Mouse (Mus musculus) midbrain, embryonic 15.5 days (tissue): ENCODE results near the gene Lima1. TPM values are rescaled to one million over a fixed set of nuclear protein-coding genes. Genes with fewer than 3 reads are reported as not detected.
"Not testable (repeated sequence)": the region's sequence is repeated elsewhere in the genome, so short reads cannot be mapped to it uniquely, and the experiment has no call there.

Source experiments
- ATAC-seq: fragments of 200-750 bp; cut with Nextera tagmentation; replicated peaks from 2 replicates; pipeline ENCODE4 v1.8.0; 2017; ENCODE audit warnings: moderate TSS enrichment
- H3K27ac ChIP-seq: fragments of 300-500 bp; sonication (generic); 2 replicates; pipeline ENCODE4 v1.5.1; 2015; ENCODE audit warnings: mild to moderate bottlenecking, inconsistent platforms
- H3K27me3 ChIP-seq: fragments of 300-500 bp; sonication (generic); replicated peaks from 2 replicates; pipeline ENCODE4 v1.6.1; 2015; ENCODE audit warnings: inconsistent platforms
- H3K36me3 ChIP-seq: fragments of 300-500 bp; sonication (generic); replicated peaks from 2 replicates; pipeline ENCODE4 v1.6.1; 2015; ENCODE audit warnings: inconsistent platforms
- H3K4me1 ChIP-seq: fragments of 300-500 bp; sonication (generic); 2 replicates; pipeline ENCODE4 v1.6.1; 2015; ENCODE audit warnings: inconsistent platforms
- H3K4me2 ChIP-seq: fragments of 300-500 bp; sonication (generic); 2 replicates; pipeline ENCODE4 v1.6.1; 2015; ENCODE audit warnings: inconsistent platforms, mild to moderate bottlenecking, moderate library complexity
- H3K4me3 ChIP-seq: fragments of 300-500 bp; sonication (generic); 2 replicates; pipeline ENCODE4 v1.5.1; 2015; ENCODE audit warnings: mild to moderate bottlenecking, inconsistent platforms
- H3K9ac ChIP-seq: fragments of 300-500 bp; sonication (generic); 2 replicates; pipeline ENCODE4 v1.6.1; 2015; ENCODE audit warnings: mild to moderate bottlenecking, inconsistent platforms
- H3K9me3 ChIP-seq: fragments of 300-500 bp; sonication (generic); 2 replicates; pipeline ENCODE4 v1.6.1; 2016; ENCODE audit warnings: inconsistent platforms
- WGBS: fragments of 180-500 bp; shearing (Covaris S2); methylation state at CpG from one replicate; pipeline ENCODE4 v1.1.7; 2015; ENCODE audit warnings: mixed read lengths; 5-methylcytosine and 5-hydroxymethylcytosine counted together
- polyA plus RNA-seq: library from polyadenylated mRNA; unstranded; fragments of >200 nt; fragmentation: Nextera tagmentation; extraction: Ambion mirVana; gene quantifications from 2 replicates; pipeline ENCODE4 v1.2.1, GENCODE M21; 2015

Lima1 gene
- polyA plus RNA-seq, 1 experiment from 2014 or later = 13.9 TPM

- Histone ChIP-seq H3K9ac (no peak overlapping the region), H3K27ac (no peak overlapping the region), H3K9me3 (no peaks in the 10 kb centered on the region), H3K4me2 (no peak overlapping the region), H3K4me1 (no peaks in the 10 kb centered on the region), H3K27me3 (no peaks in the 10 kb centered on the region), H3K4me3 (no peak overlapping the region), H3K36me3 (no peaks in the 10 kb centered on the region)
- WGBS = 88% methylated on average over 3 of the region's 3 CpGs
- ATAC-seq = no peak
Measured at GRCm38 (mm10) chr15:99825211-99825610, 50.0 kb downstream of the Lima1 start.

DNA sequence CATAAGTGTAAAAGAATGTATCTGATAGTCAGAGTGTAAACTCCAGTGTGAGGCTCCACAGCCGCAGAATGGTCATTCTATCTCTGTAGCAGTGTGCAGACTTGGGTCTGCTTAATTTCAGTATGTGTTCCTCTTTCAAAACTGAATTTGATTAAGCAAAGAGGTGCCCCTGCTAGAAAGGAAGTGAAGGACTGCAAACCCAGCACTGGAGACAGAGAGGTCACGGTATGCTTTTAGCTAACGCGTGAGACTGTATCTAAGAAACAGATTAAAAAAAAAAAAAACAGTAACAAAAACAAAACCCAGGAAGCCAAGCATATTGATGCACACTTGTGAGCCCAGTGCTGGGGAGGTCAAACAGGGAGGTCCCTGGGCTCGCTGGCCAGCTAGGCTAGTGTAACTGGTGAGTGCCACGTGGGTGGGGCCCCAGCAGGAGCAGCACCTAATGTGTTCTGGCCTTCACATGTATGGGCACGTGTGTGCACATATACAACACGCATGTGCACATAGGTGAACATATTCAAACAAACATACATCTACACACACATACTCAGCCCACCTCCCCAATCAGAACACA is 51.8 kb downstream of the Lima1 start:
- no peaks in the 10 kb centered on the region for H3K27me3 ChIP-seq
- no peaks in the 10 kb centered on the region for H3K9me3 ChIP-seq
- no peak overlapping the region for H3K9ac ChIP-seq
- H3K4me2 ChIP-seq = no peak overlapping the region
- no peak overlapping the region for H3K27ac ChIP-seq
- peaks cover 14% of the 10 kb centered on the region for H3K4me1 ChIP-seq
- no peaks in the 10 kb centered on the region for H3K36me3 ChIP-seq
- H3K4me3 ChIP-seq = no peak overlapping the region
- no peak for ATAC-seq
- WGBS = 74% methylated on average over 8 of the region's 8 CpGs

GRCm38 (mm10) chr15:99822501-99822900 is 52.8 kb downstream of the Lima1 start:
- not testable (repeated sequence) for H3K9ac ChIP-seq, H3K27me3 ChIP-seq, H3K27ac ChIP-seq, H3K9me3 ChIP-seq, H3K4me2 ChIP-seq, H3K4me3 ChIP-seq, H3K36me3 ChIP-seq, ATAC-seq
- WGBS = 85% methylated on average over 13 of the region's 13 CpGs
- H3K4me1 ChIP-seq = peaks cover 19% of the 10 kb centered on the region

GRCm38 (mm10) chr15:99819621-99820279 is 55.5 kb downstream of the Lima1 start:
- Histone ChIP-seq H3K27me3 (no peaks in the 10 kb centered on the region), H3K4me1 (peaks cover 23% of the 10 kb centered on the region), H3K27ac (peak overlapping the region; percentile 77), H3K9me3 (no peaks in the 10 kb centered on the region), H3K9ac (no peak overlapping the region), H3K4me2 (peak overlapping the region; percentile 29), H3K36me3 (no peaks in the 10 kb centered on the region), H3K4me3 (0 out of 2 replicates have a peak overlapping the region, but pooled peaks have one; percentile 1)
- ATAC-seq = no peak
- 72% methylated on average over 14 of the region's 14 CpGs for WGBS

GRCm38 (mm10) chr15:99819109-99819440 is 56.2 kb downstream of the Lima1 start:
- H3K27me3 ChIP-seq = no peaks in the 10 kb centered on the region
- no peak for ATAC-seq
- H3K9ac ChIP-seq = no peak overlapping the region
- H3K27ac ChIP-seq = peak overlapping the region; percentile 77
- peaks cover 23% of the 10 kb centered on the region for H3K4me1 ChIP-seq
- 30% methylated on average over 6 of the region's 6 CpGs for WGBS
- no peaks in the 10 kb centered on the region for H3K9me3 ChIP-seq
- peak overlapping the region; percentile 29 for H3K4me2 ChIP-seq
- H3K4me3 ChIP-seq = peak overlapping the region; percentile 17; the same call in 1 of the 2 replicates
- H3K36me3 ChIP-seq = no peaks in the 10 kb centered on the region

GRCm38 (mm10) chr15:99818321-99819108 is 56.7 kb downstream of the Lima1 start:
- 9% methylated on average over 13 of the region's 13 CpGs for WGBS
- Histone ChIP-seq H3K9me3 (no peaks in the 10 kb centered on the region), H3K4me2 (peak overlapping the region; percentile 29), H3K4me1 (peaks cover 23% of the 10 kb centered on the region), H3K27me3 (no peaks in the 10 kb centered on the region), H3K36me3 (no peaks in the 10 kb centered on the region), H3K9ac (no peak overlapping the region), H3K4me3 (peak overlapping the region; percentile 17; the same call in 1 of the 2 replicates), H3K27ac (peak overlapping the region; percentile 77)
- ATAC-seq = 0 out of 2 replicates have a peak, but pooled peaks have one; percentile 48

DNA sequence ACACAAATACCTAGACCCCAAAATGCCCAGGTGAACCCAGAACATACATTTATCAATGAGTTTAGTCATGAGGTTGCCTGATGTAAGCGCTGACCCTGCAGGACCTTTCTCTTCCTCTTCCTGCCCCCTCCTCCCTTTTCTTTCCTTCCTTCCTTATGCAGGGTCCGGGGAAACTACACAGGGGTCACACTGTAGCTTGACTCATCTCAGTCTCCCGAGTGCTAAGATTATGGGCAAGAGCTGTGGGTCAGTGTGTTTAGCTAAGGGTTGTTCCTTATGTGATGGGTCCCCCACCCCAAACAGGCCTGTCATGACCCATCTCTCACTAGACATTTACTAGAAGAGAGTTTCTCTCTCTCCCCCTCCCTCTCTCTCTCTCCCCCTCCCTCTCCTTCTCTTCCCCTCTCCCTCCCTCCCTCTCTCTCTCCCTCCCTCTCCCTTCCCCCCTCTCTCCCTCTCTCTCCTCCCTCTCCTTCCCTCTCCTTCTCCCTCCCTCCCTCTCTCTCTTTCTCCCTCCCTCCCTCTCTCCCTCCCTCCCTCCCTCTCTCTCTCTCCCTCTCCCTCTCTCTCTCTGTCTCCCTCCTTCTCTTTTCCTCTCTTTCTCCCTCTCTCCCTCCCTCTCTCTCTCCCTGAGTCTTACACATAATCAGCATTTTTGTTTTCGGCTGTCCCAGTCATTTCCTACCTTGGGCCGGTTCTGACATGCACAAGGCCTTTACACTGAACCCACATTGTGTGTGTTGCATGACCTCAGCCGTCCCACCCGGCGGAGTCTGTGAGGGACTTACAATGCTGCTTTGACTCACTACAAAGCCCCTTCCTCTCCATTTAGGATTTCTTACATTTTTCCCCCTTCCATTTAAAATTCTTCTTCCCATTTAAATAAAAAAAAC is 57.7 kb downstream of the Lima1 start:
- no peak overlapping the region for H3K9ac ChIP-seq
- peak overlapping the region; percentile 29; the same call in 1 of the 2 replicates for H3K4me2 ChIP-seq
- H3K27me3 ChIP-seq = no peaks in the 10 kb centered on the region
- ATAC-seq = no peak
- H3K4me1 ChIP-seq = peaks cover 23% of the 10 kb centered on the region
- H3K4me3 ChIP-seq = no peak overlapping the region
- no peaks in the 10 kb centered on the region for H3K9me3 ChIP-seq
- WGBS = 27% methylated on average over 8 of the region's 8 CpGs
- H3K27ac ChIP-seq = peak overlapping the region; percentile 77
- H3K36me3 ChIP-seq = no peaks in the 10 kb centered on the region

DNA sequence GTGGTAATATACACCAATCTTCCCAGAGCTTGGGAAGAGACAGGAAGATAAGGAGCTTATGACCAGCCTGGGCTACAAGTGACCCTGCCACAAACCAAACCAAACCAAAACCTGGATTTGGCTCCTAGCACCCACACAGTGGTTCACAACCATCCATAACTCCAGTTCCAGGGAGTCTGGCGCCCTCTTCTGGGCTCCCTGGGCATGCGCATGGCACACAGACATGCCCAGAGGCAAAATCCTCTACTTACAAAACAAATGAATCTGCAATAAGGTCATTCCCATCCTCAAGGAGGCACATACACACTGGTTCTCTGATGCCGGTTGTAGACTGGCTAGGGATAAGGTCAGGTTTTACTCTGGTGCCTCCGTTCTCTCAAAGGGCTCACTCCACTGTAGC is 59.3 kb downstream of the Lima1 start:
- WGBS = 93% methylated on average over 4 of the region's 4 CpGs
- ATAC-seq = no peak
- H3K4me2 ChIP-seq = no peak overlapping the region
- peaks cover 23% of the 10 kb centered on the region for H3K4me1 ChIP-seq
- H3K9ac ChIP-seq = no peak overlapping the region
- H3K9me3 ChIP-seq = no peaks in the 10 kb centered on the region
- H3K27me3 ChIP-seq = no peaks in the 10 kb centered on the region
- no peaks in the 10 kb centered on the region for H3K36me3 ChIP-seq
- H3K27ac ChIP-seq = no peak overlapping the region
- H3K4me3 ChIP-seq = no peak overlapping the region

DNA sequence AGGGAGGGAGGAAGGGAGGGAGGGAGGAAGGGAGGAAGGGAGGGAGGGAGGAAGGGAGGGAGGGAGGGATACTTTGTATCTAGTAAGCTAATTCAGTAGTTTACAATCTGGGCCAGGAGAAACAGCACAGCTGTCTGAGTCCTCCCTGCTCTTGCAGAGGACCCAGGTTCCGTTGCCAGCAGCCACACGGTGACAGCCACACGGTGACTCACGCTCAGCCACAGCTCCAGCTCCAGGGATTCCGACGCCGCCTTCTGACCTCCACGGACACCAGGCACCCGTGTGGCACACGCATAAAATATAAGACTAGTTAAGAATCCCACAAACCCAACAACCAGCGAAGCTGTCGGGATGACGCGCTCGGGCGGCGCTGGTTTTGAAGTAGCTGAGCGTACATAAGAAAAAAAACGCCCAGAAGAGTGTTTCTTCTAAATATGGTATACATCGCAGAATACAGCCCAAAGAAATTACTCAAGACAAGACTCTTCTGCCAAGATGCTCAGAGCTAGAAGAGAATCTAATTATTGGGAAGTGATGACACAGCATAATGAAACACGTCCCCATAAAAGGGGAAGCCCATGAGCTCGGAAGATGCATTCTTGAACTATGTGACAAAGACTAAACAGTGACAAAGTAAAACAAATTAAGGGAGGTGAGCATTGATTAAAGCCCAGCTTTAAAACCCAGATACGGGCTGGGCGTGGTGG is 60.5 kb downstream of the Lima1 start:
- 88% methylated on average over 24 of the region's 24 CpGs for whole genome bisulfite sequencing

GRCm38 (mm10) chr15:99813639-99814038 is 61.6 kb downstream of the Lima1 start:
- H3K4me3 ChIP-seq = no peak overlapping the region
- WGBS = 93% methylated on average over 6 of the region's 6 CpGs
- ATAC-seq = no peak

More for the DNA sequence above, 60.5 kb downstream of the Lima1 start:
- Histone ChIP-seq H3K9me3 (no peaks in the 10 kb centered on the region), H3K4me3 (no peak overlapping the region), H3K9ac (no peak overlapping the region), H3K4me2 (no peak overlapping the region), H3K4me1 (peaks cover 20% of the 10 kb centered on the region), H3K27me3 (no peaks in the 10 kb centered on the region), H3K36me3 (no peaks in the 10 kb centered on the region), H3K27ac (no peak overlapping the region)
- no peak for ATAC-seq

GRCm38 (mm10) chr15:99812097-99812496 is 63.2 kb downstream of the Lima1 start:
- no peak for ATAC-seq
- Histone ChIP-seq H3K27me3 (no peaks in the 10 kb centered on the region), H3K9ac (no peak overlapping the region), H3K4me3 (no peak overlapping the region), H3K4me2 (no peak overlapping the region), H3K36me3 (no peaks in the 10 kb centered on the region), H3K27ac (no peak overlapping the region), H3K4me1 (peaks cover 11% of the 10 kb centered on the region), H3K9me3 (no peaks in the 10 kb centered on the region)
- WGBS = 79% methylated on average over 7 of the region's 7 CpGs

More at GRCm38 (mm10) chr15:99813639-99814038, 61.6 kb downstream of the Lima1 start:
- H3K27ac ChIP-seq = no peak overlapping the region
- no peak overlapping the region for H3K4me2 ChIP-seq
- H3K36me3 ChIP-seq = no peaks in the 10 kb centered on the region
- H3K27me3 ChIP-seq = no peaks in the 10 kb centered on the region
- no peaks in the 10 kb centered on the region for H3K9me3 ChIP-seq
- H3K9ac ChIP-seq = no peak overlapping the region
- H3K4me1 ChIP-seq = peaks cover 11% of the 10 kb centered on the region
